Mouse (Mus musculus) CH12.LX (cell line): ENCODE data around the gene Tmem223. TPM values are rescaled to one million over a fixed set of nuclear protein-coding genes. Genes with fewer than 3 reads are reported as not detected.

Experiments used
- DNase-seq: peaks from one replicate; pipeline ENCODE4 v3.0.0-alpha.2; 2013; ENCODE audit errors: extremely low read depth
- H3K27ac ChIP-seq: 2 replicates; pipeline ENCODE4 v1.5.1; 2012; ENCODE audit warnings: low read depth, mild to moderate bottlenecking, control low read depth, moderate library complexity; ENCODE audit not compliant: insufficient read depth
- H3K27me3 ChIP-seq: replicated peaks from 2 replicates; pipeline ENCODE3; 2012; ENCODE audit warnings: inconsistent platforms
- H3K36me3 ChIP-seq, 2 experiments: replicated peaks in 1 of 2; 2 replicates each; pipeline versions ENCODE3 to v1.6.1; 2012; ENCODE audit warnings: inconsistent platforms in 1 of 2, low read length in 1 of 2, mild to moderate bottlenecking in 1 of 2, mixed read lengths in 1 of 2, moderate library complexity in 1 of 2; ENCODE audit not compliant: control insufficient read depth in 1 of 2, insufficient read depth in 1 of 2
- H3K4me1 ChIP-seq, 2 experiments: 2 replicates each; pipeline ENCODE4 v1.6.1; 2012; ENCODE audit warnings: inconsistent platforms in 1 of 2, moderate library complexity in 1 of 2; ENCODE audit not compliant: insufficient read depth in 2 of 2, control insufficient read depth in 1 of 2
- H3K4me2 ChIP-seq: 2 replicates; pipeline ENCODE4 v1.6.1; 2012; ENCODE audit warnings: low read depth, mild to moderate bottlenecking, control low read depth; ENCODE audit not compliant: poor library complexity, insufficient read depth, severe bottlenecking
- H3K4me3 ChIP-seq, 3 experiments: fragments of 150-350 bp in 1 of 3; sonication (generic) in 1 of 3; replicated peaks in 1 of 3; 2 replicates each; pipeline versions ENCODE3 to v1.5.1; 2011 to 2012; ENCODE audit warnings: low read depth in 2 of 3, low read length in 2 of 3, mild to moderate bottlenecking in 2 of 3, moderate library complexity in 2 of 3, control low read depth in 1 of 3, improper control_type of control experiment in 1 of 3, inconsistent platforms in 1 of 3, mixed read lengths in 1 of 3; ENCODE audit not compliant: poor library complexity in 1 of 3
- H3K79me2 ChIP-seq: replicated peaks from 2 replicates; pipeline ENCODE4 v1.6.1; 2012; ENCODE audit warnings: mild to moderate bottlenecking, moderate library complexity; ENCODE audit not compliant: control insufficient read depth, poor library complexity, insufficient read depth, severe bottlenecking; ENCODE audit errors: extremely low read depth
- H3K9ac ChIP-seq: 2 replicates; pipeline ENCODE4 v1.6.1; 2012; ENCODE audit warnings: low read depth, mild to moderate bottlenecking, control low read depth, moderate library complexity; ENCODE audit not compliant: insufficient read depth
- H3K9me3 ChIP-seq: replicated peaks from 2 replicates; pipeline ENCODE3; 2012; ENCODE audit warnings: low read length, inconsistent platforms, mixed read lengths
- CTCF ChIP-seq, 2 experiments: IDR thresholded peaks in 1 of 2; conservative IDR thresholded peaks in 1 of 2; 2 replicates each; pipeline ENCODE4 v1.5.1; 2011 to 2012; ENCODE audit warnings: low read depth in 2 of 2, low read length in 2 of 2, improper control_type of control experiment in 1 of 2, inconsistent platforms in 1 of 2, mild to moderate bottlenecking in 1 of 2, moderate library complexity in 1 of 2
- EP300 ChIP-seq: IDR thresholded peaks from 2 replicates; pipeline ENCODE4 v1.6.1; 2011; ENCODE audit warnings: low read length, improper control_type of control experiment
- ETS1 ChIP-seq: conservative IDR thresholded peaks from 2 replicates; pipeline ENCODE4 v1.6.1; 2012; ENCODE audit warnings: low read depth, mild to moderate bottlenecking, inconsistent platforms, low read length, improper control_type of control experiment, moderate library complexity
- JUN ChIP-seq: IDR thresholded peaks from 2 replicates; pipeline ENCODE4 v1.6.1; 2011; ENCODE audit warnings: low read depth, mild to moderate bottlenecking, low read length, improper control_type of control experiment, moderate library complexity; ENCODE audit not compliant: insufficient read depth
- JUND ChIP-seq: conservative IDR thresholded peaks from 2 replicates; pipeline ENCODE4 v1.6.1; 2011; ENCODE audit warnings: low read depth, low read length, improper control_type of control experiment
- KAT2A ChIP-seq: IDR thresholded peaks from 2 replicates; pipeline ENCODE4 v1.6.1; 2012; ENCODE audit warnings: low read length, improper control_type of control experiment, inconsistent platforms; ENCODE audit not compliant: insufficient replicate concordance
- MAX ChIP-seq: IDR thresholded peaks from 2 replicates; pipeline ENCODE4 v1.6.1; 2011; ENCODE audit warnings: low read length, improper control_type of control experiment
- MXI1 ChIP-seq: IDR thresholded peaks from 2 replicates; pipeline ENCODE4 v1.6.1; 2011; ENCODE audit warnings: mild to moderate bottlenecking, low read depth, low read length, improper control_type of control experiment
- MYC ChIP-seq: IDR thresholded peaks from 2 replicates; pipeline ENCODE4 v1.6.1; 2011; ENCODE audit warnings: low read depth, mild to moderate bottlenecking, improper control_type of control experiment, low read length
- RCOR1 ChIP-seq: conservative IDR thresholded peaks from 2 replicates; pipeline ENCODE4 v1.6.1; 2012; ENCODE audit warnings: low read depth, mild to moderate bottlenecking, inconsistent platforms, low read length, improper control_type of control experiment
- SIN3A ChIP-seq: IDR thresholded peaks from 2 replicates; pipeline ENCODE4 v1.6.1; 2012; ENCODE audit warnings: low read length, improper control_type of control experiment, inconsistent platforms
- UBTF ChIP-seq: IDR thresholded peaks from 2 replicates; pipeline ENCODE4 v1.6.1; 2012; ENCODE audit warnings: low read depth, mild to moderate bottlenecking, inconsistent platforms, low read length, improper control_type of control experiment, moderate library complexity
- USF2 ChIP-seq: conservative IDR thresholded peaks from 2 replicates; pipeline ENCODE4 v1.6.1; 2011; ENCODE audit warnings: low read depth, low read length, improper control_type of control experiment
- ZC3H11A ChIP-seq: IDR thresholded peaks from 2 replicates; pipeline ENCODE4 v1.6.1; 2012; ENCODE audit warnings: low read depth, mild to moderate bottlenecking, inconsistent platforms, low read length, improper control_type of control experiment
- ZMIZ1 ChIP-seq: IDR thresholded peaks from 2 replicates; pipeline ENCODE4 v1.6.1; 2012; ENCODE audit warnings: low read depth, mild to moderate bottlenecking, inconsistent platforms, low read length, improper control_type of control experiment
- ZNF384 ChIP-seq: IDR thresholded peaks from 2 replicates; pipeline ENCODE4 v1.6.1; 2012; ENCODE audit warnings: low read depth, low read length, improper control_type of control experiment, inconsistent platforms
- dilution Hi-C: fragments of 300-500 bp; cut with MboI; formaldehyde crosslinking; loops from 2 replicates; pipeline ENCODE4 v1.14.3; 2020; ENCODE audit warnings: low sequenced_read_pairs; ENCODE audit not compliant: extremely low pct_unique_long_range_greater_than_20kb, extremely low pct_ligation_motif_present
- in situ Hi-C: fragments of 300-500 bp; cut with MboI; formaldehyde crosslinking; loops from 3 replicates; pipeline ENCODE4 v1.14.3; 2019; ENCODE audit warnings: low sequenced_read_pairs, low pct_ligation_motif_present, low pct_unique_long_range_greater_than_20kb, mixed read lengths
- polyA plus RNA-seq: library from polyadenylated mRNA; unstranded; fragments of >175 nt; gene quantifications from 2 replicates; pipeline ENCODE4 v1.2.1, GENCODE M21; 2012; ENCODE audit warnings: low read depth; ENCODE audit not compliant: insufficient read length
- total RNA-seq, 2 experiments: library from RNA; depleted of rRNA; stranded (reverse); fragments of 300-350 nt in 1 of 2; fragments of >200 nt in 1 of 2; gene quantifications; 2 replicates each; pipeline ENCODE4 v1.2.3; 2012 to 2014

The Tmem223 gene
- total and polyA plus RNA-seq, 3 experiments = 45.7 to 106 (median 56.5) TPM

DNA sequence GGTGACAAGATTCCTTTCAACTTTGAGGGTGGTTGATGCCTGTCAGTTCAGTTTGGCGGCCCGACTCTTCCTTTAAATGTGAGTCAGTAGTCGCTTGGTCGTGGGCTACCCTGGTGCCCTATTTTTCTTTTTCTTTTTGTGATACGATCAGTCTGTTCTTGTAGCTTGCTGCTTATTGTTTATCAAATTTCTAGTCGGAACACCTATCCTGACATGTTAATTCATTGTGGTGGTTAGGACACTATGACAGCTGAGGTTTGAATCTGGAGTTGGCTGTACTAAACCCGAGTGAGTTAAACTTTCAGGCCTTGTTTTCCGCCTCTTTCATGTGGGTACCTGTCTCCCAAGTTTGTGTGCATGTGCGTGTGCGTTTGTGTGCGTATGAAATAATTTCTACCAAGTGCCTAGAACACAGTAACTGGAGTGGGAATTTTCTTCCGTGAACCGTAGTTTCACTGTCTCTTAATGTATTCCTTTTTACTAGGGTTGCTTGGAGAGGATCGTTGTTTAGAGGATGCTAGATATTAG lies 13.3 kb upstream of the Tmem223 start:
- H3K36me3 ChIP-seq = peaks cover 26 to 42% of the 10 kb centered on the region in 2 experiments

DNA sequence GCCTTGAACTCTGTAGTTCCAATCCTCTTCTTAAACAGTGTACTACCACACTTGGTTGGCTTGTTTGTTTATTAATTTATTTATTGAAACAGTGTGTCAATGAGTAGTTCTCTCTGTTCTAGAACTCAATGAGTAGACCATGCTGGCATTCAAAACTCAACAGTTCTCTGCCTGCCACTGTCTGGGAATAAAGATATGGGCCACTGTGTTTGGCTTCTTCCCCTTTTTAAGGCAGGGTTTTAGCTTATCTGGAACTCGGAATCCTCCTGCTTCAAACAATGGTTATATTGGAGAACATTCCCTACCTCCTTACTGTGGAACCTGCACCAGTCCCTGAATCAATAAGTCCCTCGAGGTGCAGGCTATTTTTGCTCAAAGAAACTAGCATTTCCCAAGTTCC lies 11.9 kb upstream of the Tmem223 start:
- H3K4me3 ChIP-seq = no peak overlapping the region
- H3K27ac ChIP-seq = no peak overlapping the region
- DNase-seq = no peak
- no peaks in the 10 kb centered on the region for H3K9me3 ChIP-seq
- no peak for TF ChIP-seq ZC3H11A
- TF ChIP-seq JUND = no peak
- no peak for TF ChIP-seq ETS1
- no peak for TF ChIP-seq SIN3A
- no peak for TF ChIP-seq JUN
- no peak for TF ChIP-seq MXI1
- no peak for TF ChIP-seq RCOR1
- no peak for TF ChIP-seq EP300
- no peak for TF ChIP-seq KAT2A
- no peak for TF ChIP-seq UBTF
- no peak for TF ChIP-seq ZNF384
- no peak for TF ChIP-seq USF2
- H3K4me2 ChIP-seq = peak overlapping the region; percentile 91
- H3K36me3 ChIP-seq = peaks cover 33 to 45% of the 10 kb centered on the region in 2 experiments
- in situ Hi-C loops = no loop called here
- H3K4me1 ChIP-seq = peaks cover 4 to 50% of the 10 kb centered on the region in 2 experiments; a peak in 3 of 4 replicates
- peak overlapping the region; percentile 88; the same call in 1 of the 2 replicates for H3K9ac ChIP-seq
- H3K79me2 ChIP-seq = peaks cover 70% of the 10 kb centered on the region
- dilution Hi-C loops = no loop called here
- H3K27me3 ChIP-seq = no peaks in the 10 kb centered on the region

More for the DNA sequence above, 13.3 kb upstream of the Tmem223 start:
- Histone ChIP-seq H3K4me3 (peak overlapping the region; percentile 76 to 97 (median 96)), H3K27me3 (no peaks in the 10 kb centered on the region), H3K27ac (no peak overlapping the region), H3K79me2 (peaks cover 64% of the 10 kb centered on the region)
- TF ChIP-seq MAX = no peak
- 0 out of 2 replicates have a peak, but pooled peaks have one; percentile 13 for TF ChIP-seq MYC
- TF ChIP-seq, all 38 proteins: peak for 1
- peaks cover 0 to 38% of the 10 kb centered on the region in 2 experiments; a peak in 3 of 4 replicates for H3K4me1 ChIP-seq
- H3K9ac ChIP-seq = peak overlapping the region; percentile 88
- no peaks in the 10 kb centered on the region for H3K9me3 ChIP-seq
- peak overlapping the region; percentile 83; the same call in 1 of the 2 replicates for H3K4me2 ChIP-seq
- in situ Hi-C loops (no loop called here), dilution Hi-C loops (no loop called here)
- DNase-seq = no peak

DNA sequence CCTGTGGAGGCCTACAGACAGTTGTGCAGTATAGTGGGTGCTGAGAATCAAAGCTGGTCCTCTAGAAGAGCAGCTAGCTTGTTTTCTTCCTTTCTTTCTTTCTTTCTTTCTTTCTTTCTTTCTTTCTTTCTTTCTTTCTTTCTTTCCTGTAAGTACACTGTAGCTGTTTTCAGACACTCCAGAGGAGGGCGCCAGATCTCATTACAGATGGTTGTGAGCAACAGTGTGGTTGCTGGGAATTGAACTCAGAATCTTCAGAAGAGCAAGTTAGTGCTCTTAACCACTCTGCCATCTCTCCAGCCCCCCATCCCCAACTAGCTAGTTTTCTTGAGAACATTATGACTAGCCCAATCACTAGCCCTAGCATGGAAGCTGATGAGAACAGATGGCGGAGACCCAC lies 10.0 kb upstream of the Tmem223 start:
- Histone ChIP-seq H3K27me3 (no peaks in the 10 kb centered on the region), H3K36me3 (peaks cover 38 to 46% of the 10 kb centered on the region in 2 experiments), H3K4me2 (no peak overlapping the region), H3K27ac (no peak overlapping the region)
- TF ChIP-seq CTCF (conservative IDR thresholded peaks at IDR 0.05 in 1 of 2, IDR thresholded peaks at IDR 0.05 in 1 of 2; ENCODE audit: low read depth in 2 of 2, low read length in 2 of 2) (peak in 1 of 2 experiments; percentile 30; a peak in 1 of 4 replicates), ZMIZ1 (no peak)
- TF ChIP-seq, all 38 proteins: peak for 1
- no peak for DNase-seq
- Histone ChIP-seq H3K79me2 (peaks cover 68% of the 10 kb centered on the region), H3K9me3 (peaks cover 10% of the 10 kb centered on the region), H3K4me3 (no peak overlapping the region), H3K9ac (no peak overlapping the region), H3K4me1 (peaks cover 4 to 41% of the 10 kb centered on the region in 2 experiments; a peak in 3 of 4 replicates)
- in situ Hi-C loops (no loop called here), dilution Hi-C loops (no loop called here)
